Mouse (Mus musculus): ENCODE data around the gene Pcdh15. TPM values are rescaled to one million over a fixed set of nuclear protein-coding genes. Genes with fewer than 3 reads are reported as not detected.

Pcdh15 gene
- total and polyA plus RNA-seq, 2 experiments from 2014 or later, result 9.2 to 31.0 TPM

- H3K27ac ChIP-seq, result no peak overlapping the region
- DNase-seq (ENCODE audit: low spot score) (no peak), ATAC-seq (no peak)
- no peaks in the 10 kb centered on the region for H3K27me3 ChIP-seq (ENCODE audit: insufficient read depth, low read length)
- H3K36me3 ChIP-seq (ENCODE audit: insufficient read depth, low read length), result no peaks in the 10 kb centered on the region
- H3K4me3 ChIP-seq (ENCODE audit: low read length), result no peak overlapping the region
- no peaks in the 10 kb centered on the region for H3K4me1 ChIP-seq (ENCODE audit: insufficient read depth, low read length)
- H3K4me2 ChIP-seq (ENCODE audit: low read depth, low read length), result no peak overlapping the region
- 90% methylated on average over 3 of the region's 3 CpGs for WGBS
- no peaks in the 10 kb centered on the region for H3K9me3 ChIP-seq (ENCODE audit: low read length)
- H3K9ac ChIP-seq (replicated peaks; ENCODE audit: low read length), result no peak overlapping the region
- TF ChIP-seq CTCF (IDR thresholded peaks at IDR 0.05; ENCODE audit: low read depth), result no peak
These were observed 332.2 kb downstream of the Pcdh15 start for GRCm38 (mm10) chr10:73431345-73431744.

- Histone ChIP-seq H3K4me2 (ENCODE audit: low read depth, low read length) (no peak overlapping the region), H3K36me3 (ENCODE audit: insufficient read depth, low read length) (no peaks in the 10 kb centered on the region), H3K27ac (no peak overlapping the region), H3K9me3 (ENCODE audit: low read length) (no peaks in the 10 kb centered on the region), H3K4me3 (ENCODE audit: low read length) (no peak overlapping the region), H3K27me3 (ENCODE audit: insufficient read depth, low read length) (no peaks in the 10 kb centered on the region), H3K9ac (replicated peaks; ENCODE audit: low read length) (no peak overlapping the region), H3K4me1 (ENCODE audit: insufficient read depth, low read length) (no peaks in the 10 kb centered on the region)
- WGBS, result 31% methylated on average over 2 of the region's 2 CpGs
- TF ChIP-seq CTCF (IDR thresholded peaks at IDR 0.05; ENCODE audit: low read depth), result no peak
- DNase-seq (ENCODE audit: low spot score), result no peak
- no peak for ATAC-seq
These were observed 384.9 kb downstream of the Pcdh15 start for GRCm38 (mm10) chr10:73484082-73484481.

- Histone ChIP-seq H3K27me3 (ENCODE audit: insufficient read depth, low read length) (no peaks in the 10 kb centered on the region), H3K4me3 (ENCODE audit: low read length) (no peak overlapping the region), H3K27ac (no peak overlapping the region), H3K36me3 (ENCODE audit: insufficient read depth, low read length) (no peaks in the 10 kb centered on the region), H3K9me3 (ENCODE audit: low read length) (no peaks in the 10 kb centered on the region), H3K4me2 (ENCODE audit: low read depth, low read length) (no peak overlapping the region), H3K9ac (replicated peaks; ENCODE audit: low read length) (no peak overlapping the region), H3K4me1 (ENCODE audit: insufficient read depth, low read length) (no peaks in the 10 kb centered on the region)
- TF ChIP-seq CTCF (IDR thresholded peaks at IDR 0.05; ENCODE audit: low read depth), result no peak
- no peak for DNase-seq (ENCODE audit: low spot score)
- WGBS, result 39% methylated on average over 5 of the region's 5 CpGs
- no peak for ATAC-seq
These were observed 392.5 kb downstream of the Pcdh15 start for GRCm38 (mm10) chr10:73491654-73492053.

GRCm38 (mm10) chr10:73514846-73515245 is 415.7 kb downstream of the Pcdh15 start:
- ATAC-seq (no peak), DNase-seq (ENCODE audit: low spot score) (no peak)
- Histone ChIP-seq H3K9ac (replicated peaks; ENCODE audit: low read length) (no peak overlapping the region), H3K4me1 (ENCODE audit: insufficient read depth, low read length) (no peaks in the 10 kb centered on the region), H3K4me2 (ENCODE audit: low read depth, low read length) (no peak overlapping the region), H3K9me3 (ENCODE audit: low read length) (no peaks in the 10 kb centered on the region), H3K4me3 (ENCODE audit: low read length) (no peak overlapping the region), H3K27ac (no peak overlapping the region), H3K36me3 (ENCODE audit: insufficient read depth, low read length) (no peaks in the 10 kb centered on the region), H3K27me3 (ENCODE audit: insufficient read depth, low read length) (no peaks in the 10 kb centered on the region)
- 89% methylated on average over 3 of the region's 3 CpGs for WGBS
- TF ChIP-seq CTCF (IDR thresholded peaks at IDR 0.05; ENCODE audit: low read depth), result no peak

- H3K4me1 ChIP-seq (ENCODE audit: insufficient read depth, low read length), result no peaks in the 10 kb centered on the region
- 68% methylated on average over 2 of the region's 2 CpGs for WGBS
- H3K36me3 ChIP-seq (ENCODE audit: insufficient read depth, low read length), result no peaks in the 10 kb centered on the region
- H3K4me3 ChIP-seq (ENCODE audit: low read length), result no peak overlapping the region
- H3K9ac ChIP-seq (replicated peaks; ENCODE audit: low read length), result no peak overlapping the region
- H3K4me2 ChIP-seq (ENCODE audit: low read depth, low read length), result no peak overlapping the region
- H3K27ac ChIP-seq, result no peak overlapping the region
- DNase-seq (ENCODE audit: low spot score) (no peak), ATAC-seq (no peak)
- no peak for TF ChIP-seq CTCF (IDR thresholded peaks at IDR 0.05; ENCODE audit: low read depth)
- H3K27me3 ChIP-seq (ENCODE audit: insufficient read depth, low read length), result no peaks in the 10 kb centered on the region
- no peaks in the 10 kb centered on the region for H3K9me3 ChIP-seq (ENCODE audit: low read length)
These were observed 416.6 kb downstream of the Pcdh15 start for GRCm38 (mm10) chr10:73515742-73516141.

- H3K4me1 ChIP-seq (ENCODE audit: insufficient read depth, low read length), result no peaks in the 10 kb centered on the region
- H3K4me3 ChIP-seq (ENCODE audit: low read length), result no peak overlapping the region
- H3K27ac ChIP-seq, result no peak overlapping the region
- no peaks in the 10 kb centered on the region for H3K27me3 ChIP-seq (ENCODE audit: insufficient read depth, low read length)
- ATAC-seq, result no peak
- no peak for DNase-seq (ENCODE audit: low spot score)
- no peaks in the 10 kb centered on the region for H3K9me3 ChIP-seq (ENCODE audit: low read length)
- H3K9ac ChIP-seq (replicated peaks; ENCODE audit: low read length), result no peak overlapping the region
- H3K4me2 ChIP-seq (ENCODE audit: low read depth, low read length), result no peak overlapping the region
- TF ChIP-seq CTCF (IDR thresholded peaks at IDR 0.05; ENCODE audit: low read depth), result no peak
- H3K36me3 ChIP-seq (ENCODE audit: insufficient read depth, low read length), result no peaks in the 10 kb centered on the region
- 85% methylated on average over 3 of the region's 3 CpGs for WGBS
These were observed 420.3 kb downstream of the Pcdh15 start for GRCm38 (mm10) chr10:73519438-73519837.

GRCm38 (mm10) chr10:73552831-73553230 is 453.7 kb downstream of the Pcdh15 start:
- Histone ChIP-seq H3K36me3 (ENCODE audit: insufficient read depth, low read length) (no peaks in the 10 kb centered on the region), H3K4me3 (ENCODE audit: low read length) (no peak overlapping the region), H3K4me1 (ENCODE audit: insufficient read depth, low read length) (no peaks in the 10 kb centered on the region), H3K9me3 (ENCODE audit: low read length) (no peaks in the 10 kb centered on the region), H3K27me3 (ENCODE audit: insufficient read depth, low read length) (no peaks in the 10 kb centered on the region), H3K4me2 (ENCODE audit: low read depth, low read length) (no peak overlapping the region), H3K9ac (replicated peaks; ENCODE audit: low read length) (no peak overlapping the region), H3K27ac (no peak overlapping the region)
- peak; percentile 3 for DNase-seq (ENCODE audit: low spot score)
- 93% methylated on average over 10 of the region's 10 CpGs for WGBS
- no peak for ATAC-seq
- peak; percentile 22; the same call in 1 of the 2 replicates for TF ChIP-seq CTCF (IDR thresholded peaks at IDR 0.05; ENCODE audit: low read depth)
